Mouse (Mus musculus): ENCODE results near the gene Tbcel. TPM values are rescaled to one million over a fixed set of nuclear protein-coding genes. Genes with fewer than 3 reads are reported as not detected.
A peak's percentile ranks its signal among the peaks of the same experiment; 100 is the strongest.

Gene Tbcel
- polyA plus RNA-seq, 1 experiment, result 19.9 TPM

DNA sequence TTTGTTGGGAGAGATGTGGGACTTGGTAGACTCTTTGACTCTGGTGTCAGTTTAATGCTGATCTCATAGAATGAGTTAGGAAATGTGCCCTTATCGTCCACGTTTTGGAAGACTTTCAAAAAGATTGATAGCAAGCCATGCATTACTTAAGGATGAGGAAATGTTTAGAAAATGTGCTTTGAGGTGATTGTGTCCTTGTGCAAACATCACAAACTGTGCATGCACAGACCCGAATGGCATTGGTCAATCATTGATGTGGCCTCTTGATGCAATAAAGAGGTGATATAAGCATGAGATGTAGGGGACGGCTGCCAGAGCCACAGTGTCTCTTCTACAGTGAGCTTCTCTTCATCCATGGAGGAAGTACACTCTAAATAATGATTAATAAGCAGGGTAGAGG, 20.7 kb downstream of the Tbcel start:
- no peak for DNase-seq (ENCODE audit: low spot score)

- no peak for DNase-seq (ENCODE audit: low spot score)
These were observed 22.9 kb downstream of the Tbcel start for GRCm38 (mm10) chr9:42484667-42485066.

DNA sequence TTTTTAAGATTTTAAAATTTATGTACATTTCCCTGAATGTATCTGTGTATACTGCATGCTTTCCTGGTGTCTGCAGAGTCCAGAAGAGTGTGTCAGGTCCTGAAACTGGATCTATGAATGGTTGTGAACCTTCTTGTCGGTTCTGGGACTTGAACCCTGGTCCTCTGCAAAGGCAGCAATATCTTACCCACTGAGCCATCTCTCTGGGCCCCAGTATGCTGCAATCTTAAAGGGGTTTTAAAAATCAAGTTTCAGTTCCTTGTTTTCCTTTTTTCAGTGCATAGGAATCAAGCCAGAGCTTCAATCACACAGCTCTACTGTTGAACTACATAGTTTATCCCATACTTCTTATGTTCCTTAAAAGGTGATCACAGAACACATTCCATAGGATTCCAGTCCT, 24.7 kb downstream of the Tbcel start:
- DNase-seq (ENCODE audit: low spot score), result no peak

- DNase-seq (ENCODE audit: low spot score), result no peak
These were observed 31.4 kb downstream of the Tbcel start for GRCm38 (mm10) chr9:42476166-42476565.

DNA sequence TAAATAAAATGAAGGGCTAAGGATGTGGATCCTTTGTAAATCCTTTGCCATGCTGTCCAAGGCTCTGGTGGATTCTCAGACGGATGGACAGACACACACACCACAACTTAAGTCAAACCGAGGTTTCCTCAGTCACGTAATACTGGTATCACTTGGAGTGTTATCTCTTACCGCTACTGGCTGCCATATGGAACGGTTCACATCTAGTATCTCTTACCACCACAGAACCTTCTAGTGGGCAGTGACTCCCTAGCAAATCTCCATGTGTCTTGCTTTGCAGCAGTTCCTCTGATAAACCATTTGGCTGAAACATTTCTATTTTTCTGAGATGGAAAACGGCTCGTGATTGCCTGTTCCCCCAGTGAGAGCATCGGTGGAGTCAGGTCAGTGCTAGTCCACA, 33.4 kb downstream of the Tbcel start:
- DNase-seq (ENCODE audit: low spot score), result no peak

DNA sequence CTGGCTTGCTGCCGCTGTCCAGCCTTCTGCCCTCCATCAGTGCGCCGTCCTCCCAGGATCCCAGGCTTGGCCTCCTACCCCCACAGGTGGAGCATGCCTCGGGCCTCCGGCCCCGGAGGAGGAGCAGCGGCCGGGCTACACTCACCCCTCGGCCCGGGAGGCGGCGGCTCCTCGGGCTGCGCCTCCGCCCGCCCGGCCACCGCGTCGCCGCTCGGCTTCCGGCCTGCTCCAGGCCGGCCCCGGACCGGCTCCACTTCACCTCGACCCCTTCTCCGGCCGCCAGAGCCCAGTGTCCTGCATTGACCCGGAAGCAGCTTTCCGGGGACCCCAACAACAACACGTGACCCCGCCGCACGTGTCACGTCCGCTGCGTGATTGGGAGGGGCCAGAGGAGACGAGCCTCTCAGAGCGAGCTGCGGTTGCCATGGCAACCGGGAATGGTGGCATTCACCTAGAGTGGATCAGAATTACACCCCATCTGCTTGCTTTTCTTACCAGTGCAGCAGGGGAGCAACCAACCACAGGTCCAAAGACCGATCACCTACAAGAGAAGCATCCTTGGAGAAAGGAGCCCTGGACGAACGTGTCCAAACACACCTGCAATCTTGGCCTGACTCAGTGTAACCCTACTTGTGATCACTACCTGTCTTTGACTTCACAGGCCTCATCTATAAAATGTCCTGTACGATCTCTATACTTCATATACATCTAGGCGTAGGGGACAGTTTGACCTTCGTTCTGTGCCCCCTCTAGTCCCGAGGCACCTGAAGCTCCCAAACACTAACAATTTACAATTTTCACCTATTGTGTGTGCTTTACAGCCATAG, 35.5 kb downstream of the Tbcel start:
- peak; percentile 70 for DNase-seq (ENCODE audit: low spot score)

GRCm38 (mm10) chr9:42471214-42471613, 36.4 kb downstream of the Tbcel start:
- no peak for DNase-seq (ENCODE audit: low spot score)

GRCm38 (mm10) chr9:42469323-42469722, 38.3 kb downstream of the Tbcel start:
- DNase-seq (ENCODE audit: low spot score), result no peak

DNA sequence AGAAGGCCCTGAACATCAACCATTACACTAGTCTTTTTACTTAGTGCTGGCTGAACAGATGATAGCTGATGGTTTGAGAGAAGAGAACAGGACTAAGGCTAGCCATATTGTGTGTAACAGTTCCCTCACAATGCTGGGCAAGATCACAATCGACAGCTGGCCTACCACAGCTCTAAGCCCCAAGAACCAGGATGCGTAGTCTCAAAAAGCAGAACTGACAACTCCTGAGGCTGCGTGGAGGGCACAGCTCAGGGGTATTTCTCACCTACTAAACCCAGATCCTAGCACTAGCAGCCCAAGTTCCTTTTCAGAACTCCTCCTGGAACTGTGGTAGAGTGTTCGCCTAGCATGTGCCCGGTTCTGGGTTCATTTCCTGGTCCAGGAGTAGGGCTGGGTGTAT, 39.2 kb downstream of the Tbcel start:
- DNase-seq (ENCODE audit: low spot score), result no peak

- DNase-seq (ENCODE audit: low spot score), result no peak
These were observed 40.3 kb downstream of the Tbcel start for GRCm38 (mm10) chr9:42467116-42467815.

DNA sequence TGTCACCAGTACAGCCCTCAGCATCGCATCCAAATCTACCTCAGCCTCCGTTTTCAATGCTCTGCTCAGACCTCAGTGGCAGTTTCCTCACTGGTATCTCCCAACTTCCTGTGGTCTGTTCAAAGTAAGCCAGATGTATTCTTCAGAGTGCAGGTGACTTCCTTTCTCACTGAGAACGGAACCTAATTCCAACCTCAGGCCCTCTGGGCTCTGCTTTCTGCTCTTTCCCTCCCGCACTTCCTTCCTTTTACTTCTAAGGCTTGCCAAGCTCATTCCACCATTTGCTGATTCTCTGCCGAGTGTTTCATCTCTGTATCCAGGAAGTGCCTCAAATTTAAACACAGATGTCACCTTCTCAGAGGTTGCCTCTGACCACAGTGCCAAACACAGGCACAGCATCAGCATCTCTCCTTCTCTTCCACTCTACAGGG, 41.9 kb downstream of the Tbcel start:
- no peak for DNase-seq (ENCODE audit: low spot score)

DNA sequence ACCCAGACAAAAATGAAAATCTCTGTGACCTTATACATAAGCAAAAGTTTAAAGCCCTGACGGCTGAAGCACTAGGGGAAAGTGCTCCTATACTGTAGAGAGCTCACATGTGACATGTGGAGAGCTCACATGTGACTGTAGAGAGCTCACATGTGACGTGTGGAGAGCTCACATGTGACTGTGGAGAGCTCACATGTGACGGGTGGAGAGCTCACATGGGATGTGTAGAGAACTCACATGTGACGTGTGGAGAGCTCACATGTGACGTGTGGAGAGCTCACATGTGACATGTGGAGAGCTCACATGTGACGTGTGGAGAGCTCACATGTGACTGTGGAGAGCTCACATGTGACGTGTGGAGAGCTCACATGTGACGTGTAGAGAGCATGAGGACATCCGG, 43.4 kb downstream of the Tbcel start:
- no peak for DNase-seq (ENCODE audit: low spot score)

DNA sequence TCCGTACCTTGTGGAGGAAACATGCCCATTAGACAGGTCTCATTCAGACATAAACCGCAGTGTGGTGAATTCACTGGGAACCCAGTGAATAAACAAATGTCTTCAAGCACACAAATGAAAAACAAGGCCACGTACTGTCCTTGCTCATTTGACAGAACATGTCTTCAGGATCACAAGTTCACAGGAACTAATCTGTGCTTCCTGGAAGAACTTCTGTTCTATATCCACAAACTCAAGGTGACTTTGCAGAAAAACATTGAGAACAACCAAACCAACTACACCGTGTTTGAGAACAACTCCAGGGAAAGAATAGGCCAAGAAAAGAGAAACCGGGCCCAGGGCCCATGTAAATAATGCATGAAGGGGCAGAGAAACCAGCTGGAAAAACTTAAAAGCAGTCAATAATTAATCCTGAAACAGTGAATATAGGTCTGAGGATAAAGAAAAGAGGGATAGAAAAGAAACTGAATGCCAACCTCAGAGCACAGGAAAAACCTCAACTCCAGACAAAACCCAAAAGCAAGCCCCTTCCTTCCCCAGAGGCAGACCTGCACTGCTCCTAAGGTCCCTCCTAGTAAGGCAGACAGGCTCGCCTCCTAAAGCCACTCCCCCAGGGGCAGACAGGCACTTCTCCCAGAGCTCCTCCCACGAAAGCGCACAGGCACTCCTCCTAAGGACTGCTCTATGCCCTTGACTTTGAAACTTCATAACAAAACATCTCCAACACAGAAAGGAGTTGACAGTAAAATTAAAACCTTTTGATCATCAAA, 44.2 kb downstream of the Tbcel start:
- no peak for DNase-seq (ENCODE audit: low spot score)

- DNase-seq (ENCODE audit: low spot score), result no peak
These were observed 44.9 kb downstream of the Tbcel start for GRCm38 (mm10) chr9:42462585-42463219.

DNA sequence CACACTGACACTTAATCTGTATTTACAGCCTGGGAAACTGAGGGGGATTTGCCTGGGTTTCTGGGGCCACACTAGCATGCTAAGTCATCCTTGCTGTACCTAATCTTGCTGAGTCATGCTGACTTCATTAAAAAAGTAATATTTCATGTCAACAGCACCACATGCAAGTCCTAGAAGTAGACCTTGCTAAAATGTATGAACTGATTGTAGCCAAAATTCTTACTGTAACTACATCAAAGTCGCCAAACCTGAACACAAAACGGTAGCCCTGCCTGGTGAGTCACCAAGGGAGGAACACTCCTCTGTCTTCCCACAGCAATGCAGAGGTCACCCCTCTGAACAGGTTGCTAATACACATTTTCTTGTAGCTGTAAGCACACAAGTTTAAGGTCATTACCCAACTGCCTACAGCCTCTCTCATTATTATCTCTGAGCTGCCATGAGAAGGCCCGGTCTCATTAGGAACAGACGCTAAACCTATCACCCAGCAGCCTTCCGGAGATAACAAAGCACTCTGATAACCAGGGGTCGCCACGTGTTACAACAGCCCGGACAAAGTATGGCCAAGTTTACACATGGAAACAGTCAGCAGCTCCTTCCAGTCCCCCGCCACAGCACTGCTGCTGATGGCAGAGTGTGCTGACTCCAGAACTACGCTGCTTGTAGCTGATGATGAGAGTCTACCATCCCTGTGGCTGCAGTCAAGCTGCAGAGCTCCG, 46.1 kb downstream of the Tbcel start:
- no peak for DNase-seq (ENCODE audit: low spot score)

DNA sequence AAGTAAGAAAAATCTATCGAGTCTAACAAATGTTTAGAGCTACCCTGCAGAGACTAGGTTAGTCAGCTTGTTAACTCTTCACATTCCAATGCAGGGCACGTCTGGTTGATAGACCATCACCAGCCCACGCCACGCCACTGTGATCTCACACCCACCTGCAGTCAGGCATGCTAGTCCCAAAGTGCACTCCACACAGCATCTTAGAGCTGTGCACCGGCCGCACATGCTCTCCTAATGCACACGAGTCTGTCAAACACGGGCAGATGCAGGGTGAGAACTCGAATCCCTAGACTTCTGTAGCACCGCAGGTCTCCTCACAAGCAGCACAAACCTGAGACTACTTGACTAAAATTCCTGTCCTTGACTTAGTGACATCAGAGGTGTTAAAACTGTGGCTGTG, 47.3 kb downstream of the Tbcel start:
- no peak for DNase-seq (ENCODE audit: low spot score)

- DNase-seq (ENCODE audit: low spot score), result no peak
These were observed 47.9 kb downstream of the Tbcel start for GRCm38 (mm10) chr9:42459736-42460135.

DNA sequence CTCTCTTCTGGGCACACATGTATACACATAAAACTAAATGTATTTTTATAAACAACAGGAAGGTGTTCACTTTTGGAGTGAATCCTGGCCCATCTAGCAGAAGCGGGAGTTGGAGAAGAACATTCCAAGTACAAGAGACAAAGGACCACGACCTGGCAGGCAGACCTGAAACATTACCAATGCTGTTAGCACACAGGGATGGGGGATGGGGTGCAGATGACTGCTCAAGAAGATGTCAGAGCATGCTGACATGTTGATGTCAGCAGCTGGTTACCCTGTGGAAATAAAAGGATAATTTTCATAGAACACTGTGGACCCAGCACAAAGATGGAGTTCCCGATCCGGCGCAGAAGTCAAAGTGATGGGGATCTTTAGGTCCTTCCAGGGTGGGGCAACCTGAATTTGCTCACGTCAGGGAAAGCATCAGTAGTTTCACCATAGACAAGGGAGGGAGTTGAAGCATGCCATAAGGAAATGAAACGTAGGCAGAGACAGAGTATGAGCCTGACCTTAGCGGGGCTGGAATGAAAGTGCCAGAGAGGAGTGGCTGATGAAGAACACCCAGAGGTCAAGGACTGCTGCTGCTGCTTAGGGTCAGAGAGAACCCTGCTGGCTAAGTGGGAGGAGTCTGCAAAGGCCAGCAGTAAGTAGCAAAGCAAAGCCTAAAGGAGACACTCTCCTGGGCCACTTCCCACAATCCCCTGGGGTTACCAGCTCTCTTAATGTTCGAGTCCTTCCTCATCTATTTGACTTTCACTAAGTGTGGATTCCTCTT, 48.7 kb downstream of the Tbcel start:
- no peak for DNase-seq (ENCODE audit: low spot score)

DNA sequence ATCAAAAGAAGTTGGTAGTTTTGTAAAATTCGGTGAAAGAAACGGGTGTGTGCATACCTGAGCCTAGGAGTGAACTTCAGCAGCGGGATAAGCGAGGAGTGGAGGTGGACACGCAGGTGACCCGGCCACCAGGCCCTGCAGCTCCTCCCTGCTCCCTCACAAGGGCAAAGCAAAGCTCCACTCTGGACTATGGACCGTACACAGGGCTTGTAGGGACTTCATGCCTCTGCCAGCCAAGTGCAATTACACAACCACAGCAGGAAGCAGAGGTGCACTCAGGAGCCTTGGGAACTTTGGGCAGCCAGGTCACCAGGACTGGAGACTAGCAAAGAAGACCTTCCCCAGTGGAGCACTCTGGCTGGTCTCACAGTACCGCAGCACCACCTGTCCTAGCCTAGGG, 50.1 kb downstream of the Tbcel start:
- DNase-seq (ENCODE audit: low spot score), result no peak

DNA sequence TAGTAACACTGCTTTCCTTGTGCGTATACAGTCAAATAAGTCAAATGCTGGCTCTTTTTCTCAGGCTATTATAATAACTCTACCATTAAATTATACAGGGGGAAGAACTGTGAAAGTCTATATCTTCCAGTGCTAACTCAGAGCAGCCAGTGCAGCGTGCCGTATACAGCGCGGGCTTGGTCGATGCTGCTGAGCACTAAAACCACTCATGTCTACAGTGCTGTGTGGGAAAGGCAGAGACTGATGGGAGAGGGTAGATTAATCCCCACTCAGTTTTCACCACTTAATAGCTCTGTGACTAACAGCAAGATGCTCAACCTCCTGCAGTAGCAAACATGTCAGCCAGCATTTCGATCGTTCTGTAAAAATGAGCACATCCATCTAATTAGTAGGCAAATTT, 53.2 kb downstream of the Tbcel start:
- no peak for DNase-seq (ENCODE audit: low spot score)

DNA sequence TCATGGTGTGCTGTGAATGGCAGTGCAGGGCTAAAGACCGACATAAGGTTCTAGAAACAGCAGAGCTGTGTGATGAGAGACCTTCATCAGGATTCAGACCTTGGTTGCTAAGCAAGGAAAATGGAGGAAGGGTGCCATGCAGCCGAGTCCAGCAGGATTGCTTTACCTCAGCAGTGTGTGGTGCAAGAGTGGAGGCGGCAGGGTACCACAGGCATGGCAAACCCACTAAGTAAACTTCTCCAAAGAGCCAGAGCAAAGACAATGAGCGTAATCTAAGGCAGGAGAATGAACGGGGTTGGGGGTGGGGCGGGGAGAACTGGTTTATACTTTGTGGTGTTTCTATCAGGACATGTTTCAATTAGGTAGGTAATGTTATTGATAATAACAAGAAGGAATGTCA, 58.6 kb downstream of the Tbcel start:
- no peak for DNase-seq (ENCODE audit: low spot score)
